Mouse (Mus musculus) hindbrain, embryonic 12.5 days (tissue): ENCODE measurements around the gene Ptprn2. TPM values are rescaled to one million over a fixed set of nuclear protein-coding genes. Genes with fewer than 3 reads are reported as not detected.

ENCODE experiments used
- ATAC-seq: fragments of 200-750 bp; cut with Nextera tagmentation; 2 replicates; pipeline ENCODE4 v1.8.0; 2017; ENCODE audit warnings: moderate TSS enrichment; ENCODE audit not compliant: low FRiP score
- H3K27ac ChIP-seq: fragments of 300-500 bp; sonication (generic); 2 replicates; pipeline ENCODE4 v1.5.1; 2016; ENCODE audit warnings: mild to moderate bottlenecking
- H3K27me3 ChIP-seq: fragments of 300-500 bp; sonication (generic); 2 replicates; pipeline ENCODE4 v1.6.1; 2016; ENCODE audit warnings: mild to moderate bottlenecking
- H3K36me3 ChIP-seq: fragments of 300-500 bp; sonication (generic); 2 replicates; pipeline ENCODE4 v1.6.1; 2016; ENCODE audit warnings: mild to moderate bottlenecking
- H3K4me1 ChIP-seq: fragments of 300-500 bp; sonication (generic); 2 replicates; pipeline ENCODE4 v1.6.1; 2016
- H3K4me2 ChIP-seq: fragments of 300-500 bp; sonication (generic); replicated peaks from 2 replicates; pipeline ENCODE4 v1.6.1; 2016; ENCODE audit warnings: mild to moderate bottlenecking
- H3K4me3 ChIP-seq: fragments of 300-500 bp; sonication (generic); 2 replicates; pipeline ENCODE4 v1.5.1; 2016; ENCODE audit warnings: mild to moderate bottlenecking
- H3K9ac ChIP-seq: fragments of 300-500 bp; sonication (generic); 2 replicates; pipeline ENCODE4 v1.6.1; 2016; ENCODE audit warnings: mild to moderate bottlenecking, moderate library complexity
- H3K9me3 ChIP-seq: fragments of 300-500 bp; sonication (generic); replicated peaks from 2 replicates; pipeline ENCODE4 v1.6.1; 2016; ENCODE audit warnings: mild to moderate bottlenecking
- WGBS: fragments of 180-500 bp; shearing (Covaris S2); methylation state at CpG from one replicate; pipeline ENCODE4 v1.1.7; 2016; 5-methylcytosine and 5-hydroxymethylcytosine counted together
- polyA plus RNA-seq: library from polyadenylated mRNA; unstranded; fragments of >200 nt; fragmentation: Nextera tagmentation; extraction: Ambion mirVana; gene quantifications from 2 replicates; pipeline ENCODE4 v1.2.1, GENCODE M21; 2016

The Ptprn2 gene
- polyA plus RNA-seq, 1 experiment from 2014 or later = 7.5 TPM

DNA sequence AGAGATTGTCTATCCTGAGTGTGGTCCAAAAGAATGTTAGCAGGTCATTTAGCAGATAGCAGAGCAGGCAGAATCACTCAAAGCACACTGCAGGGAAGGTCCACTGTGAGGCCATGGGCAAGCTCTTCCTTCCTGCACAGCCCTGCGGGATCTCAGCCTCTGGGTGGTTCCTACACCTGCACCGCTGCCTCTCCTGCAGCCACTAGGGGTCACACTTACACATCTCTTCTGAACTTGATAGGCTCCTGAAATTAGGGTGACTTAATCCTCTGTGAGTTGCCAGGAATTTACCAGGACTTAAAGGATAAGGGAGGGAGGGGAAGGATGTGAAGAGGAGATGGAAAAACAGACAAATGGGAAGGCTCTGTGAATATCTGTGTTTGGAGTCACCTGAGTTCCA is 549.7 kb downstream of the Ptprn2 start:
- Histone ChIP-seq H3K27ac (no peak overlapping the region), H3K4me3 (no peak overlapping the region), H3K4me1 (peaks cover 6% of the 10 kb centered on the region; the same call in 1 of the 2 replicates), H3K9me3 (no peaks in the 10 kb centered on the region), H3K4me2 (no peak overlapping the region), H3K27me3 (no peaks in the 10 kb centered on the region), H3K36me3 (no peaks in the 10 kb centered on the region), H3K9ac (no peak overlapping the region)
- WGBS = 7% methylated on average over 2 of the region's 2 CpGs
- peak; percentile 40; the same call in 1 of the 2 replicates for ATAC-seq

DNA sequence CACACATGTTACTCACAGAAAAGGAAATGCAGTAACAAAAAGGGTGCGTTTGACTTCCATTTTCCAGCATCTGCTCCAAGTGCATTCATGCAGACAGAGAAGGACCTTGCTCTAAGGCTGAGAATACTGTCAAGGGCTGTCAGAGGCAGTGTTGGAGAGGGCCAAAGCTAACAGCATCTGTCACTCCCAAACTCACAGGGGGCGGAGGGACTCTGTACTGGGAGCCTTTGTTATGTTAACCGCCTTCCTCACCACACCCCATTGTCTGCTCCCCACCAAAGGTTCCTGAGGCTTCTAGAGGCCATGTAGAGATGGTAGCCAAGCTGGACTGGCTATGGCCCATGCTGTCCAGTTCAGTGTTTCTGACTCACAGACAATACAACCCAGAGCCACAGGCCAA is 553.9 kb downstream of the Ptprn2 start:
- no peak overlapping the region for H3K4me2 ChIP-seq
- no peaks in the 10 kb centered on the region for H3K27me3 ChIP-seq
- H3K9me3 ChIP-seq = no peaks in the 10 kb centered on the region
- no peaks in the 10 kb centered on the region for H3K36me3 ChIP-seq
- WGBS = 20% methylated on average over 3 of the region's 3 CpGs
- no peak overlapping the region for H3K9ac ChIP-seq
- H3K4me3 ChIP-seq = no peak overlapping the region
- H3K4me1 ChIP-seq = peaks cover 6% of the 10 kb centered on the region; the same call in 1 of the 2 replicates
- H3K27ac ChIP-seq = peak overlapping the region; percentile 70
- peak; percentile 80 for ATAC-seq

DNA sequence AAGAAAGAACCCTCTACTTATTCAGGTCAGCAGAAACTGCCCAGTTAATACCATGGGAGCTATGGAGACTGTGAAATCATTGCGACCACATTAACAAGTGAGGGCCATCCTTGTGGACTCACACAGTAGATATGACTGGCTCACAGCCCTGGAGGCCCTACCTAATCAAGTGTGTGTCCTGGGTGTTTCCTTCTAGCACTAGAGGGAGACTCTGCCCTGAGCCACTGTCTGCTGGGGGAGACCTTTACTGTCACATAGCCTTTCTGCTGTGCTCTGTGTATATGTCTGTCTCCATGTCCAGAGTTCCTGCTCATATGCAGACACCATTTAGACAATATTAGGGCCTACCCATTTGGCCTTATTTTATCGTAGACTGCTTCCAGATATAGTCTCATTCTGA is 555.9 kb downstream of the Ptprn2 start:
- no peaks in the 10 kb centered on the region for H3K27me3 ChIP-seq

DNA sequence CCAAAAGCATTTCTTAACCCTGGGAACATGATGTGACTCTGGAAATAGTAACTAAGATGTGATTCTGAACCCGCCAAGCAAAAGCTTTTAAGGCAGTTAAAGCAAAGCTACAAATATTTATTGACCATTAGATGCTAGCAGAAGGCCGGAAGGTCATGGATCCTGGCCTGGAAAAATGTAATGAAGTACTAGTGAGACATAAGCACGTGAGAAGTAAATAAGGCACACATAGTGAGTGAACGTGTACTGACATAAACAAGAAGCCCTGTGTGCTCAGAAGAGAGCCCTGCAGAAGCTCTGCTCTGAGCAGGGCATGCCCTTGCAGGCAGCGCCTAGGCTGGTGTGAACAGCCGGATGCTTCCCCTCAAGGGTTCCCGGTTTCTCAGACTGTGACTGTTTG is 557.2 kb downstream of the Ptprn2 start:
- Histone ChIP-seq H3K36me3 (no peaks in the 10 kb centered on the region), H3K4me3 (no peak overlapping the region), H3K27me3 (no peaks in the 10 kb centered on the region), H3K4me2 (no peak overlapping the region), H3K27ac (no peak overlapping the region), H3K4me1 (peaks cover 11% of the 10 kb centered on the region), H3K9ac (no peak overlapping the region), H3K9me3 (no peaks in the 10 kb centered on the region)
- 82% methylated on average over 7 of the region's 7 CpGs for WGBS
- ATAC-seq = no peak

More for the DNA sequence above, 555.9 kb downstream of the Ptprn2 start:
- no peak for ATAC-seq
- H3K9me3 ChIP-seq = no peaks in the 10 kb centered on the region
- H3K4me1 ChIP-seq = peaks cover 6% of the 10 kb centered on the region; the same call in 1 of the 2 replicates
- H3K36me3 ChIP-seq = no peaks in the 10 kb centered on the region
- no peak overlapping the region for H3K9ac ChIP-seq
- H3K4me2 ChIP-seq = no peak overlapping the region
- 94% methylated on average over 2 of the region's 2 CpGs for WGBS
- no peak overlapping the region for H3K4me3 ChIP-seq
- H3K27ac ChIP-seq = no peak overlapping the region

DNA sequence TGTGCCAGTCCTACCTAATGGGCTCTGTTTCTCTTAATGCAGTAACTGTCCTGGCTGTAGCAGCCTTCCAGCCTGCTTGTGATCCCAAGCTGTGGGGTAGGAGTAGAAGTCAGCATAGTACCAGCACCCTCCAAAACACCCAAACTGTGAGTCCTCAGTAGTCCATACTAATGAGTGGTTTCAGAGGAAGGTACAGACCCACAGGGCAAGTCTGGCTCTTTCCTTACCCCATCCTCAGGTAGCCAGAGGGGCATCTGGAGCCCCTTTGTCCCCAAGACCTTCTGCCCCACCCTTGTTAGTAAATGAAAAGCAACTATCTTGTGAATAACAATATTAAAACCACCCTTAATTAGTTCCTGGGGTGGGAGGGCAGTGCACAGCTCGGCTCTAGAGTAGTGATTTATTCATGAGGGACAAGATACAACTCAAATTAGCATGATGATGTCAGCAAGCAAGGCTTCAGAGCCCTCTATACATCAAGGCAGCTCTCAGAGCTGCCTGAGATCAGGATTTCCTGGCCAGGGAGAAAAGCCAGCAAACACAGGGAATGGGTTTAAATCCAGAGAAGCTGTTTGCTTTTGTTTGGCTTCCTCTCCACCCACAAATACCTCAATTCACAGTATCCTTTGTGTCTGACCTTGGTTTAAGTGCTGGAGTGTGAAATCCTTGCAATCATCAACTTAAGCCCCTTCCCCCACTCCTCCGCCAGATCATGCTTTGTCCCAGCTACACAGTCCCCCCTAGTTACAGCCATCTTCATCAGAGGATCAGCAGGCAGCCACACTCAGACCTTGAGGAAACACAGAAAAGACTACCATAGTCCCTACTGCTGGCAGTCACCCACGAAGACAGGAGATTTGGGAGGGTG is 562.1 kb downstream of the Ptprn2 start:
- peak overlapping the region; percentile 84 for H3K27ac ChIP-seq

DNA sequence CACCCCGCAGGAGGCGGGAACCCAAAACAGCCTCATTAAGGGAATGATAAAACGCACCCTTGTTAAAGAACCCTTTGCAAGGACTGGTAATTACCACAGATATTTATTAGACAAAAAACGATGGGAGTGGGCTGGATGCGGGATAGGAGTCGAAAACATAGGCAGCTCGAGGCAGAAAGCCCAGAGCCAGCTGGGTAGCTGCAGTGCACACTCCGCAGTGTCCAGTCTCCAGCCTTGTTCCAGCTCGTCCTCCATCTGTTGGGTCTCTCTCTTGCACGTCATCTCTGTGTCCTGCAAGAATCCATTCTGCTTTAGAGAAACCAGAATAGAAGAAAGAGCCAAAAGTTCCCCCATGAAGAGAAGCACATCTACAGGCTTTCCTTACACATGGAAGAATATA is 564.3 kb downstream of the Ptprn2 start:
- no peaks in the 10 kb centered on the region for H3K27me3 ChIP-seq
- H3K4me1 ChIP-seq = peaks cover 35% of the 10 kb centered on the region
- H3K36me3 ChIP-seq = no peaks in the 10 kb centered on the region
- H3K9me3 ChIP-seq = no peaks in the 10 kb centered on the region
- no peak for ATAC-seq
- H3K9ac ChIP-seq = no peak overlapping the region
- no peak overlapping the region for H3K4me2 ChIP-seq
- 76% methylated on average over 10 of the region's 10 CpGs for WGBS
- H3K4me3 ChIP-seq = no peak overlapping the region
- H3K27ac ChIP-seq = no peak overlapping the region

More for the DNA sequence above, 562.1 kb downstream of the Ptprn2 start:
- Histone ChIP-seq H3K4me2 (no peak overlapping the region), H3K9ac (peak overlapping the region; percentile 23; the same call in 1 of the 2 replicates), H3K4me3 (no peak overlapping the region), H3K9me3 (no peaks in the 10 kb centered on the region), H3K4me1 (peaks cover 14% of the 10 kb centered on the region), H3K36me3 (no peaks in the 10 kb centered on the region), H3K27me3 (no peaks in the 10 kb centered on the region)
- peak; percentile 81 for ATAC-seq
- 14% methylated on average over 3 of the region's 3 CpGs for WGBS

DNA sequence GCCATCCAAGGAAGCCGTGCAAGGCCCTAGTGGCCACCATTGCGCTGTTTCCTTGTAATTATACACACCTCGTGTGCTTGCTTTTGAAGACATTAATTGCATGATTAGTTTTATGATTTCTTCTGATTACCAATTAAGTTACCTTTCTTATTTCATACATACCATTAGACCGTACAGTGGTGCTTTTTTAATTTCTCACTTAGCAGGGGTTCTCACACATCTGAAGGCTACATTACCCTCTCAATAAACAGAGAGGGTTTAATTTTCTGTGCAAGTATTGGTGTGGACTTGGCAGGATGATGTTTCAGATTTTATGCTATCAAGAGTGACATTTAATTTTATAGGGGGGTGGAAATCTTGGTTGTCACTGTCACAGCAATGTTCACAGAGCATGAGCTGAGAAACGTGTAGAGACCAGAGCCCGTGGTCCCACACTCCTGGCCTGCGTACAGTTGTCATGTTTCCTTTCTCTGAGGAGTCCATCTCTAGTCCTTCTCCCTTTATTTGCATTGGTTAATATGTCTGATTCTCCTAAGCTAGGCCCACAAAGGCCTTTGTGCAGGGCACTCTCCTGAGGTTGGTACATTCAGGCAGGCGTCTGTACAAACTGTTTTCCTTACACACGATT is 567.8 kb downstream of the Ptprn2 start:
- Histone ChIP-seq H3K4me1 (peaks cover 37% of the 10 kb centered on the region), H3K27me3 (no peaks in the 10 kb centered on the region), H3K4me2 (peak overlapping the region; percentile 44), H3K36me3 (no peaks in the 10 kb centered on the region), H3K9me3 (no peaks in the 10 kb centered on the region), H3K9ac (peak overlapping the region; percentile 35; the same call in 1 of the 2 replicates), H3K4me3 (no peak overlapping the region), H3K27ac (peak overlapping the region; percentile 95)
- ATAC-seq = no peak; the same call in 1 of the 2 replicates
- 58% methylated on average over 9 of the region's 9 CpGs for WGBS

DNA sequence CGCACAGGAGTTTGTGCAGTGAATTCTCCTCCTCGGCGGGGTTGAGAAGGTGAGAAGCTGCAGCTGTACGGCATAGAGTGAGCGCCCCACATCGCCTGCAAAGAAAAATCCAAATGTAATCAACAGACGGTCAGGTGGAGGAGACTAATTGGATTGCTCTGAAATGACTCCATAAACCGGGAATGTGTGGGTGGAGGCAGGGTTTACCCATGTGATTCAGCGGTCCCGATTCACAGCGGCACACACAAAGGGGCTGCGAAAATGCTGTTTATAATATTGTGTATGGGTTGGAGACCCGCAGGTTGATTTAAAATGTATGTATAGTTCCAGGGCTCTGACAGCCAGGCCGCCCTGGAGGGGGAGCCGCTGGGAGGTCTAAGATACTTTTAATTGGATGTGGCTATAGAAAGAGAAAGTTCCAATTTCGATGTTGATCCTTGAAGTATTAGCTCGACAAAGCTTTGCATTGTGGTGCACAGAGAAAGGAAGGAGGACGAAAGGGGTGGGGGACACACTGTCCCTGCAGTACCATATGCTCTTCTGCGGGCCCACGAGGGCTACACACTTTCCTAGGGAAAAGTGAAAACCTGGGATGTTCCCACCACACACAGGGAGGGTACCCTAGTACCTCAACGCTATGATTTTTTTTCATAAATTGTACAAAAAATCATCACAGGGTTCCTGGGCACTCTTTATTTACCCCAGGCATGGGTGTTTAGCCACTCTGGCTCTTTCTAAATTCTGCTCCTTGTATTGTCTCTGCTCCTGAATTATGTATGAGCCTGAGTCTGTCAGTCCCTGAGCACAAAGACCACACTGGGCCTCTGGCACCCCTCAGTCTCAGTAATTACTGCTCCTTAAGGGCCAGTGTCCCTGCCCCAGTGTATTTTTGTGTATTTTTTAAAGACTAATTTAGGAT is 568.6 kb downstream of the Ptprn2 start:
- H3K36me3 ChIP-seq = no peaks in the 10 kb centered on the region
- peak overlapping the region; percentile 44 for H3K4me2 ChIP-seq
- H3K4me3 ChIP-seq = no peak overlapping the region
- peak overlapping the region; percentile 95 for H3K27ac ChIP-seq
- H3K9ac ChIP-seq = peak overlapping the region; percentile 35
- peaks cover 37% of the 10 kb centered on the region for H3K4me1 ChIP-seq
- WGBS = 17% methylated on average over 21 of the region's 21 CpGs
- no peaks in the 10 kb centered on the region for H3K27me3 ChIP-seq
- ATAC-seq = peak; percentile 89
- no peaks in the 10 kb centered on the region for H3K9me3 ChIP-seq

DNA sequence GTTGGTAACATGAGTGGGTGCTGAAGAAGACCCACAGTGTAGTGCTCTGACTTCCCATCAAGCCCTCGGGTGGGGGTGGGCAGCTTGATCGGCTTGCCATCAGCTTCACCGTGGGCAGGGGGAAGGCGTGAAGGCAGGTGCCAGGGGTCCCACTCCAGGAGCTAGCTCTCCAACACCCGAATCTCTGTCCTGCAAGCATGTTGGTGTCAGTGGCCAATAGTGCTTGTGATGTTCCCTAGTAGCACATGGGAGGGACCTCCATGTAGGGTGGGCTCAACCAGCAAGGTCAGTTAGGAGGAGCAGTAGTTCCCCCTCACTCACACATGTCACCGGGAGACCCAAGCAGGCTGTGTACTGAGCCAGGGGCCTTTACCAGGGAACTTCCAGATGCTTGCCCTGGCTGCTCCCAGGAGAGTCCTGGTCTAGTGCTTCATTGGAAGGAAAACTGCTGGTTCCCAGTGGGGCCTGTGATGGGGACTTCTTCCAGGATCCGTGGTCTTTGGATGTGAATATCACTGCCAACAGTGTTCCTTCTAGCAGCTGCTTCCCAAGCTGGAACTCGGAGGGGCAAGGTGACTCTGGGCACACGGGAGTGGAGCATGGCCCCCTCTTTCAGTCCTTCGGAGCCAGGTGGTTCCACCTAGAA is 569.5 kb downstream of the Ptprn2 start:
- Histone ChIP-seq H3K9me3 (no peaks in the 10 kb centered on the region), H3K4me3 (no peak overlapping the region), H3K36me3 (no peaks in the 10 kb centered on the region), H3K27me3 (no peaks in the 10 kb centered on the region), H3K9ac (no peak overlapping the region), H3K27ac (peak overlapping the region; percentile 95), H3K4me1 (peaks cover 37% of the 10 kb centered on the region), H3K4me2 (no peak overlapping the region)
- 53% methylated on average over 10 of the region's 10 CpGs for WGBS
- ATAC-seq = peak; percentile 44

DNA sequence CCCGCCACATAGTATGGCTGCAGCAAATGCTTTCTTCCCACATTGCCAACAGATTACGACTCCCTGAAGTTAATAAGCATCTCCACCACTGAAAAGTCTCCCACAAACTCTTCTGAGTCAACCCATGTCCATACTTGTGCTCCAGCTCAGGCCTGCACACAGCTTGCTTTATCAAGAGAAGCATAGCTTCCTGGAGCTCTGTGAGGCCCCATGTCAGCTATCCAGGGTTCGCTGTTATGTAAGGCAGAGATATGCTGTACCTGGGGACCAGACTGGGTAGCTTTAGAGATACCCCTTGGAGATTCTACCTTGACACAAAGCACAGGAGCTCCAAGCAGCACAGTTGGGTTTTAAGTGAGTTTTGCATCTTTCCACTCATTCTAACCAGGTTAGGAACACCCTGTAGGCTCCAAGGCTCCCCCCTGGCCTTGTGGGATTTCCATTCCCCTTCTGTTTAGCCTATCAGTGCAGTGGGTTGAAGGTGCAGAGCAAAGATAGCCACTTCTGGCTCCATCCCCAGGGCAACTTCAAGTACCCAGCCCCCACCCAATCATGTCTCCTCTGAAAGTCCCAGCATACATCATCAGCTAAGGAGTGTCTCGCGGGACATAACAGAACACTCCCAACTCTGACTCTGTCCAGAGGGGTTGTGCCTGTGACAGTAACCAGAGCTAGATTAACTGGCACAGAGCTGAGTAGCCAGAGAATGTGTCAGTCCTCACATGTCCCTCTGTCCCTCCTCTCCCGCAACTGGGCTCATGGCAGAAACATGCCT is 572.9 kb downstream of the Ptprn2 start:
- WGBS = 82% methylated on average over 6 of the region's 6 CpGs
- Histone ChIP-seq H3K9ac (no peak overlapping the region), H3K27me3 (no peaks in the 10 kb centered on the region), H3K4me2 (no peak overlapping the region), H3K27ac (no peak overlapping the region), H3K36me3 (no peaks in the 10 kb centered on the region), H3K4me1 (peaks cover 27% of the 10 kb centered on the region), H3K4me3 (no peak overlapping the region), H3K9me3 (no peaks in the 10 kb centered on the region)
- no peak for ATAC-seq

DNA sequence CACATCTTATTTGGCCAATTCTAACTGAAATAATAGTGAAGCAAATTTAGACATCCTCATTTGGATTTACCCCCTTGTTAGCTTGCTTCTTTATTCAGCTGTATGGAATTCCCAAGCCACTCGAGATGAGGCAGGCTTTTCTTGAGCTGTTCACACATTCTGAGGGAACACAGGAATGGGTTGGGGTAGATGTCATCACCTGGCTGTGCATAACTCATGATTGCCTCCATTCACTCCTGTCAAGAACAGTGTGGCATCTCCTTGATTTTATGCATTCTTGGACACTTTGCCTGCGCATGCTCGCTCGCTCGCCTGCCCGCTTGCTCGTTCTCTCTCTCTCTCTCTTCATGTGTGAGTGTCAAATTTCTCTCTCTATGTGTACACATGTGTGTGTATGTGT is 573.5 kb downstream of the Ptprn2 start:
- H3K27ac ChIP-seq = no peak overlapping the region
- 95% methylated on average over 7 of the region's 7 CpGs for WGBS
- H3K27me3 ChIP-seq = no peaks in the 10 kb centered on the region
- H3K36me3 ChIP-seq = no peaks in the 10 kb centered on the region
- H3K9ac ChIP-seq = no peak overlapping the region
- no peaks in the 10 kb centered on the region for H3K9me3 ChIP-seq
- no peak overlapping the region for H3K4me2 ChIP-seq
- ATAC-seq = no peak
- peaks cover 21% of the 10 kb centered on the region for H3K4me1 ChIP-seq
- H3K4me3 ChIP-seq = no peak overlapping the region
